Mouse (Mus musculus): Measurements from ENCODE around the gene Olfr577. TPM values are rescaled to one million over a fixed set of nuclear protein-coding genes. Genes with fewer than 3 reads are reported as not detected.
A peak's percentile ranks its signal among the peaks of the same experiment; 100 is the strongest.

Olfr577 gene
- not detected in 2 replicates for polyA plus RNA-seq (2015; fragmentation: Nextera tagmentation; extraction: Ambion mirVana)

DNA sequence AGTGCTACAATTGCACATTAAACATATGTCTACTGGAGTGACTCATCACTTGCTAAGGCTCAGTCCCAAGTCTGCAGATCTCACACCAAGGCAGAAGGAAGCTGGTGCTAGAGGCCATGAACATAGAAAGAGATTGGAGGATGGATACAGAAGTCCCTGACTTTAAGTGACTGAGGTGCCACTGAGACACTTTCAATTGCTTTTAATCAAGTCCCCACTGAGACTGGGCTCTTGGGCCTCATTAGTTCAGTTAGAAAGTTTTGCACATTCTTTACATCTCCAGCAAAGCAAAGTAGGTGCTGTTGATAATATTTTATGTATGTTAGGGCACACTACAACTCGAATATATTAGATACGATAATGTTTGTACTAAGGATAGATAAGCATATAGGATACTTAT, at the start of gene Olfr577:
TSS of gene Olfr577 (minus strand) at position 101 of the 400 bp plus-strand sequence.
- no peak for DNase-seq
- Histone ChIP-seq H3K27me3 (no peaks in the 10 kb centered on the region), H3K36me3 (no peaks in the 10 kb centered on the region), H3K4me1 (replicated peaks) (no peaks in the 10 kb centered on the region), H3K9ac (no peak within 1 kb of the TSS), H3K4me2 (no peak within 1 kb of the TSS), H3K9me3 (replicated peaks) (no peaks in the 10 kb centered on the region), H3K4me3 (replicated peaks) (no peak within 1 kb of the TSS), H3K27ac (no peak within 1 kb of the TSS)
- 65% methylated on average over 2 of the region's 2 CpGs for WGBS (ENCODE audit: insufficient replicate concordance)
- no peak for ATAC-seq (ENCODE audit: low read depth)

DNA sequence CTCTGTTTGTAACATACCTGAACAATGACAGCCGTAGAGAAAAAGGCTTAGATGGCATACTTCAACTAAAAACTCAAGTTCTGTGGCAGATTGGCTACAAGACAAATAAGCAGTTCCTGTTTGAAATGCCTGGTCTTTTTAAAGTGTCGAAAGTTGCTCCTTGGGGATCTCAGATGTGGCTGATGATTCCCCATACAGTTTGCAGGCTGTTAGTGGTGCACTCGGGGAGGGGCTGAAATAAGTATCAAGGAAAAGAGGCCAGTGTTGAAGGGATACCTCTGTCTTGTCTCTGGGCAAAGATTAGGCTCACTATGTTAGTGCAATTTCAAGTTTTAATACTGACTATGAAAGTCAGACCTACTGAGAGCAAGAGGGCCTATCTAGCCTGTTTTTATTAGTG, 13.5 kb upstream of the Olfr577 start, which contains the start of gene Olfr578:
TSS of gene Olfr578 (minus strand) at position 101 of the 400 bp plus-strand sequence.
- 47% methylated on average over 3 of the region's 3 CpGs for WGBS (ENCODE audit: insufficient replicate concordance)
- DNase-seq = no peak
- H3K27me3 ChIP-seq = no peaks in the 10 kb centered on the region
- no peak for ATAC-seq (ENCODE audit: low read depth)
- no peaks in the 10 kb centered on the region for H3K9me3 ChIP-seq (replicated peaks)
- no peak within 1 kb of the TSS for H3K9ac ChIP-seq
- H3K27ac ChIP-seq = no peak within 1 kb of the TSS
- no peak within 1 kb of the TSS for H3K4me3 ChIP-seq (replicated peaks)
- no peak within 1 kb of the TSS for H3K4me2 ChIP-seq
- H3K36me3 ChIP-seq = no peaks in the 10 kb centered on the region
- H3K4me1 ChIP-seq (replicated peaks) = no peaks in the 10 kb centered on the region

DNA sequence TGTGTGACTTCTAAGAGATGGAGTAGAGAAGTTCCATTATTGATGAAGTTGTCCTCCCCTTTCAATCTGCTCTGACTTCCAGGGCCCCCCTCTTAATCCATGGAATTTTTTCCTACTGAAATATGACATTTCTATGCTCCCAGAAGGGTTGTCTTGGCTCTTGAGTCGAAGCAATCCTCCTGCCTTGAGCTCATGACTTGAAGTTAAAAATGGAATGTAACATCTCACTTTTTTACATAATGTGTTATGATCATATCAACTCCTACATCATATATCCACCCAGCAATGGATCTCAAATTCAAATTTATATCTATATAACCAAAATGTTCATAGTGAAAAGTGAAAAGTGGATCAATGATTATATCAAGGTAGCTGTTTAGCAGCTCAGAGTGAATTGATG, 1.3 kb downstream of the Olfr577 start:
- no peak for ATAC-seq (ENCODE audit: low read depth)
- Histone ChIP-seq H3K4me2 (no peak overlapping the region), H3K27ac (no peak overlapping the region), H3K9me3 (replicated peaks) (no peaks in the 10 kb centered on the region), H3K4me1 (replicated peaks) (no peaks in the 10 kb centered on the region), H3K4me3 (replicated peaks) (no peak overlapping the region), H3K27me3 (no peaks in the 10 kb centered on the region), H3K36me3 (no peaks in the 10 kb centered on the region), H3K9ac (no peak overlapping the region)
- 19% methylated on average over 1 of the region's 1 CpGs for WGBS (ENCODE audit: insufficient replicate concordance)
- no peak for DNase-seq

DNA sequence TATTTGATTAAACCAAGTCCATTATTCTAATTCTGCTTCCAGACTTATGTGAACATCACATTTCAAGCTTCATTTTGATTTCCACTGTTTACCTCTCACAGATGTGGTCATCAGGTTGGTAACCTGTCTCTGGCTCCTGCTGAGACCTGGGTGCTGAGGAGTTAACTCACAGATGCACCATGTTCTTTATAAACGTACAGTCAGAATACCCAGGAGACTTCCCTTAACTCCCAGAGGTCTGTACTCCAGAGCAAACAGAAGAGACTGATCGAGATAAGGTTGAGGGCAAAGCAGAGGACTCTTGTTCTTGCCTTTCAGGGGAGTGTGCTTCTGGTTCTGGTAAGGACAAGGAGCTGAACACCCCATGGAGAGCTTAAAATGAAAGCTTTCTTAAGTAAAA, 13.4 kb downstream of the Olfr577 start, which contains the start of gene Olfr576:
TSS of gene Olfr576 (plus strand) at position 301 of the 400 bp plus-strand sequence.
- WGBS (ENCODE audit: insufficient replicate concordance) = 17% methylated on average over 2 of the region's 2 CpGs
- Histone ChIP-seq H3K4me2 (no peak within 1 kb of the TSS), H3K36me3 (no peaks in the 10 kb centered on the region), H3K9ac (no peak within 1 kb of the TSS), H3K4me1 (replicated peaks) (peaks cover 7% of the 10 kb centered on the region; the same call in 1 of the 2 replicates), H3K27ac (no peak within 1 kb of the TSS), H3K9me3 (replicated peaks) (no peaks in the 10 kb centered on the region), H3K4me3 (replicated peaks) (no peak within 1 kb of the TSS), H3K27me3 (no peaks in the 10 kb centered on the region)
- no peak for DNase-seq
- no peak for ATAC-seq (ENCODE audit: low read depth)

DNA sequence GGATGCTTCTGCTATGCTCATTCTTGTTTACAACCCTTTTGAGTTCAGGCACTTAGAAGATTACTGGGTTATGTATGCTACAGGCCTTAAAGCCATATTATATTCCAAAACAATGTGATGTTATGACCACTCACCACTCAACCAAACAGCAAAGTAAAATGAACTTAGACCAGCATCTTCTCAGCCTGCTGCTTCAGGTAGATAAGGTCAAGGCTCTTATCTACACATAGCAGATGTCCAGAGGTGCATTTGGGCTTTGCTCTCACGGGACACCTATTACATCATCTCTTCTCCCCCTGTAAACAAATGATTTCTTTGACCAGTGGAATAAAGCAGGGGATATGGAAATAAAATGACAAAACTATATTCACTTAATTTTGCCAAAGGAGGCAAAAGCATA, 17.1 kb downstream of the Olfr577 start, which contains the start of gene Olfr575:
TSS of gene Olfr575 (minus strand) at position 183 of the 400 bp plus-strand sequence.
- DNase-seq (peak; percentile 49), ATAC-seq (ENCODE audit: low read depth) (peak; percentile 95)
- Histone ChIP-seq H3K27ac (peak within 1 kb of the TSS; percentile 73), H3K4me3 (replicated peaks) (no peak within 1 kb of the TSS), H3K9ac (no peak within 1 kb of the TSS), H3K36me3 (no peaks in the 10 kb centered on the region), H3K4me1 (replicated peaks) (peaks cover 9% of the 10 kb centered on the region; the same call in 1 of the 2 replicates), H3K4me2 (no peak within 1 kb of the TSS), H3K9me3 (replicated peaks) (no peaks in the 10 kb centered on the region), H3K27me3 (no peaks in the 10 kb centered on the region)
- 8% methylated on average over 1 of the region's 1 CpGs for WGBS (ENCODE audit: insufficient replicate concordance)

DNA sequence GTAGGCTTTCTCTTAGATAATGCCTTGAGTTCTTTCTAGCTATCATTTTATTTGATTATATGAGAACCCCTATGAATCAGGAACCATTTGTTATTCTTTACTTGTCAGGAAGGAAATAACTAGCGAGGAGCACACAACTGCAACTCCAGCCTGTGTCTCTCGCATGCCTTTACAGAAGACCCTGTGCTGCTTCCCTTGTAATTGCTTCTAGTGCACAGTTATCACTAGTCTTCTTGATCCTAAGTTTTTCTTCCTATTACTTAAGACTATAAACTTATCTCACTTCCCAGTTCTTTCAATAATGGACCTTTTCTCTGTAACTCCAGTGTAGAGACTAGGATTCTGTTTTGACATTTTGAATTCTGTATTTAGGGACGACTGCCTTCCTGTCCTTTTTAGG, 17.6 kb downstream of the Olfr577 start:
- H3K4me3 ChIP-seq (replicated peaks) = no peak overlapping the region
- no peaks in the 10 kb centered on the region for H3K9me3 ChIP-seq (replicated peaks)
- no peaks in the 10 kb centered on the region for H3K36me3 ChIP-seq
- no peak overlapping the region for H3K9ac ChIP-seq
- no peaks in the 10 kb centered on the region for H3K27me3 ChIP-seq
- H3K4me2 ChIP-seq = no peak overlapping the region
- ATAC-seq (ENCODE audit: low read depth) = peak; percentile 58; the same call in 1 of the 2 replicates
- peak overlapping the region; percentile 73 for H3K27ac ChIP-seq
- H3K4me1 ChIP-seq (replicated peaks) = peaks cover 9% of the 10 kb centered on the region; the same call in 1 of the 2 replicates
- DNase-seq = no peak
- WGBS (ENCODE audit: insufficient replicate concordance) = 44% methylated on average over 3 of the region's 3 CpGs

DNA sequence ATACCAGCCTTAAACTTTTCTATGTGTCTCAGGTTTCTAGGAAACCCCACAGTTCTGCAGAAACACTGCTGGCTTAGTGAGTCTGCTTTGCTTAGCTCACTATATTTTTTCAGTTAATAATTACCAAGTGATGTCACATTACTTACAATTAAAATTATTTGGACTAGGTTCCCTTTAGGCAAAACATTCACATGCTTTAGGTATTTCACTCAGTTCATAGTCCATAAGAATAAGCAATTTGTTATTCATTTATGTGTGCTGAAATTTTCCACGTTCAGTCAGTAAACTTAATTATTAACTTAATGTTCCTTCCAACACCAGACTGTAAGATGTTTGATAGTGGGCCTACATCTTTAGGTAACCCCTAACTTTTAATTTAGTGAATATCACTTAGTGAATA, 25.0 kb downstream of the Olfr577 start:
- H3K9ac ChIP-seq = no peak overlapping the region
- H3K9me3 ChIP-seq (replicated peaks) = no peaks in the 10 kb centered on the region
- 25% methylated on average over 1 of the region's 1 CpGs for WGBS (ENCODE audit: insufficient replicate concordance)
- ATAC-seq (ENCODE audit: low read depth) = no peak
- no peak overlapping the region for H3K27ac ChIP-seq
- no peaks in the 10 kb centered on the region for H3K27me3 ChIP-seq
- H3K4me2 ChIP-seq = no peak overlapping the region
- no peak for DNase-seq
- H3K4me1 ChIP-seq (replicated peaks) = no peaks in the 10 kb centered on the region
- H3K36me3 ChIP-seq = no peaks in the 10 kb centered on the region
- no peak overlapping the region for H3K4me3 ChIP-seq (replicated peaks)

DNA sequence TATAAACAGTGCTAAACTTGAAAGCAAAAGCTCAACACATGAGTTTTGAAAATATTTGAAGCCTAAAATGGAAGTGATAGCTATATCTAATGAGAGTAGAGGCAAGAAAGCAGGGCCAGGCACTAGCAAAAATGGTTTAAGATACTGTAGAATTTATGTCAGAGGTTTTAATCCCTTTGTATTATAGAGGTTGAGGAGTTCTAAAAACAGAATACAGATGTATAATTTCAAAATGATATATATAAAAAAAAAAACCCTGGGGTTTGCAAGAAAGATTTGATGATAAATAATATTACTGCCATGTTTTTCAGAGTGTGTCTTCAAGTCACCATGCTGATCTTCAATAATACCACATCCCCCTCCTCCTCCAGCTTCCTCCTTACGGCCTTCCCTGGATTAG, 27.6 kb downstream of the Olfr577 start, which contains the start of gene Olfr574:
TSS of gene Olfr574 (plus strand) at position 301 of the 400 bp plus-strand sequence.
- no peak within 1 kb of the TSS for H3K27ac ChIP-seq
- H3K27me3 ChIP-seq = no peaks in the 10 kb centered on the region
- H3K9ac ChIP-seq = no peak within 1 kb of the TSS
- H3K36me3 ChIP-seq = no peaks in the 10 kb centered on the region
- DNase-seq = no peak
- H3K9me3 ChIP-seq (replicated peaks) = no peaks in the 10 kb centered on the region
- ATAC-seq (ENCODE audit: low read depth) = no peak
- H3K4me2 ChIP-seq = no peak within 1 kb of the TSS
- H3K4me1 ChIP-seq (replicated peaks) = peaks cover 3% of the 10 kb centered on the region; the same call in 1 of the 2 replicates
- no peak within 1 kb of the TSS for H3K4me3 ChIP-seq (replicated peaks)
- WGBS (ENCODE audit: insufficient replicate concordance) = 83% methylated on average over 1 of the region's 1 CpGs

DNA sequence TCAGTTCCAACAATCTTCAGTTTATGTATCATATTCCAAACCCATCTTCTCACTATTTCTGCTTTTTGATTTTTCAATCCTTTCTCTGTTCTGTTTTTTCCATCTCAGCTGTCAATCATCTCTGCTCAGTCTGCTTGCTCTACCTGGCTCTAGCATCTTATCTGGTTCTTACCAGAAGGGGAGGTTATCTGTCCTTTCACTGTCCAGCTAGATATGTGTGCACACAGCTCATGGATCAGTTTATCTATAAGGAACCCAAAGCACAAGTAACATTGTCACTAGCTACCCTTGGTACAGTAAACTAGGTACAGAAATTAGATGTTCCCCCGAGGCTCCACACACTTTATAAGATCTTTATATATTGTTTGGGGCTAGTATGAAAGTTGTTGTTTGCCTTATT, 32.3 kb downstream of the Olfr577 start:
- Histone ChIP-seq H3K27ac (no peak overlapping the region), H3K9me3 (replicated peaks) (no peaks in the 10 kb centered on the region), H3K4me3 (replicated peaks) (no peak overlapping the region), H3K4me1 (replicated peaks) (peaks cover 3% of the 10 kb centered on the region; the same call in 1 of the 2 replicates), H3K4me2 (no peak overlapping the region), H3K36me3 (no peaks in the 10 kb centered on the region), H3K9ac (no peak overlapping the region), H3K27me3 (no peaks in the 10 kb centered on the region)
- DNase-seq (no peak), ATAC-seq (ENCODE audit: low read depth) (peak; percentile 90)
- WGBS (ENCODE audit: insufficient replicate concordance) = 46% methylated on average over 1 of the region's 1 CpGs

DNA sequence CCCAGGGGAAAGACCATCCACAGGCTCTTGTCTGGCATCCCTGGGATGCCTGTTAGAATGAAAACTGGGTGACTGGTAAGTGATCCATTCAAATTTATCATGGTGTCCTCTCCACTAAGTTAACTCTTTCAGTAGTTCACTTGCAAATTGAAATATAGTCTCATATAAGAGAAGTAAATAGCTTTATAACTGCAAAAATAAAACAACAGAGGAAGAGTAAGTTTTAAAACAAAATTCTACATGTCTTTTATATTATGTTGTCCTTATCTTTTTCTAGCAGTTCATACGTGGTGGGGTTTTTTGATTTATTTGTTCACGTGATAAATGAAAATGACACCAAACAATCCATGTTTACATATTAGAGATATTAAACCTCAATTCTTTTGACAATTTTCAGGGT, 33.3 kb downstream of the Olfr577 start, which contains the start of gene Olfr573-ps1:
TSS of gene Olfr573-ps1 (minus strand) at position 101 of the 400 bp plus-strand sequence.
- no peak within 1 kb of the TSS for H3K9ac ChIP-seq
- WGBS (ENCODE audit: insufficient replicate concordance) = 69% methylated on average over 2 of the region's 2 CpGs
- peaks cover 3% of the 10 kb centered on the region; the same call in 1 of the 2 replicates for H3K4me1 ChIP-seq (replicated peaks)
- no peaks in the 10 kb centered on the region for H3K9me3 ChIP-seq (replicated peaks)
- H3K27ac ChIP-seq = no peak within 1 kb of the TSS
- H3K36me3 ChIP-seq = no peaks in the 10 kb centered on the region
- no peak within 1 kb of the TSS for H3K4me3 ChIP-seq (replicated peaks)
- ATAC-seq (ENCODE audit: low read depth) (no peak), DNase-seq (no peak)
- H3K27me3 ChIP-seq = no peaks in the 10 kb centered on the region
- H3K4me2 ChIP-seq = no peak within 1 kb of the TSS

DNA sequence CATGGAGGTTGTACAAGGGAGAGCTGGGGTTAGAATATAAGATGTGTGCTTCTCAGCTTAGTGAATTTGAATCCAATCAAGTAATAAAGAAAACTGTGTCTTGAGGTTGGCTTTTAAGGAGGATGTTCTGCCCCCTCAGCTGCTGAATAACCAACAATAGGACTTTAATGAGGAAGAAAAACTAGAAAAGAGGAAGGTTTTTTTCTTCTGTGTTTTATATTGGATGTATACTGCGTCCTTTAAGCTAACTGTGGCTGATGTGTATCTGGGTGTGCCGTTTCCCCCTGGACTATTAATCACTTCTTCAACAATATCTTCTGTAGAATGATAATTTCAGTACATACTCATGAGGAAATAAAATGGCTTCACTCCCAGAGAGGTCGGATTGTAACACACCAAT, 48.6 kb downstream of the Olfr577 start:
- no peak overlapping the region for H3K27ac ChIP-seq
- no peaks in the 10 kb centered on the region for H3K27me3 ChIP-seq
- DNase-seq = no peak
- H3K4me2 ChIP-seq = no peak overlapping the region
- H3K4me3 ChIP-seq (replicated peaks) = no peak overlapping the region
- no peaks in the 10 kb centered on the region for H3K36me3 ChIP-seq
- H3K9me3 ChIP-seq (replicated peaks) = no peaks in the 10 kb centered on the region
- 38% methylated on average over 3 of the region's 3 CpGs for WGBS (ENCODE audit: insufficient replicate concordance)
- no peak for ATAC-seq (ENCODE audit: low read depth)
- no peaks in the 10 kb centered on the region for H3K4me1 ChIP-seq (replicated peaks)
- H3K9ac ChIP-seq = no peak overlapping the region

DNA sequence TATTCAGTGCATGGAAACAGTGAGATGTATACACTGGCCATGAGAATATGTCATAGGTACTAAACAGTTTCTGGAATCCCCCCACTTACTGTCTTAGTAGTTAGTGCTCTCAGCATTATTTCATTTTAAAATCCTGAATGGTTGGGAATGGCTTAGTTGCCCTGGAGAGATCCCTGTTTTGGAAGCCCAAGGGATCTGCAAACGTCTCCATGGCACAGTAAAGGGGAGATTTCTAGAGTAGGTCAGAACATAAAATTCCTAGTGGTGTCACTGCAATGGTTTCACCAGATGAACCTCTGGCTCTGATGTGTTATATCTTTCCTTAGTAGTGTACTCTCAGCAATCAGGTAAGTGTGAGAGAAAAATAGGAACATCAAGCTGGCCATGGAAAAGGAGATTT, 51.6 kb downstream of the Olfr577 start, which contains the start of gene Olfr572:
TSS of gene Olfr572 (plus strand) at position 301 of the 400 bp plus-strand sequence.
- 31% methylated on average over 1 of the region's 1 CpGs for WGBS (ENCODE audit: insufficient replicate concordance)
- Histone ChIP-seq H3K9ac (no peak within 1 kb of the TSS), H3K4me2 (no peak within 1 kb of the TSS), H3K4me3 (replicated peaks) (no peak within 1 kb of the TSS), H3K9me3 (replicated peaks) (no peaks in the 10 kb centered on the region), H3K36me3 (no peaks in the 10 kb centered on the region), H3K27ac (no peak within 1 kb of the TSS), H3K4me1 (replicated peaks) (no peaks in the 10 kb centered on the region), H3K27me3 (no peaks in the 10 kb centered on the region)
- ATAC-seq (ENCODE audit: low read depth) = no peak
- DNase-seq = no peak

Measured in liver, embryonic 13.5 days (tissue).